Mouse (Mus musculus) 3134 (cell line): ENCODE results near the gene Nup210.

Experiments
- DNase-seq: peaks from one replicate; pipeline ENCODE4 v3.0.0-alpha.2; 2011; ENCODE audit warnings: low spot score; ENCODE audit not compliant: insufficient read length; ENCODE audit errors: extremely low read depth

Gene Nup210

GRCm38 (mm10) chr6:90987561-90988298 lies 128.9 kb downstream of the Nup210 start:
- DNase-seq: no peak

DNA sequence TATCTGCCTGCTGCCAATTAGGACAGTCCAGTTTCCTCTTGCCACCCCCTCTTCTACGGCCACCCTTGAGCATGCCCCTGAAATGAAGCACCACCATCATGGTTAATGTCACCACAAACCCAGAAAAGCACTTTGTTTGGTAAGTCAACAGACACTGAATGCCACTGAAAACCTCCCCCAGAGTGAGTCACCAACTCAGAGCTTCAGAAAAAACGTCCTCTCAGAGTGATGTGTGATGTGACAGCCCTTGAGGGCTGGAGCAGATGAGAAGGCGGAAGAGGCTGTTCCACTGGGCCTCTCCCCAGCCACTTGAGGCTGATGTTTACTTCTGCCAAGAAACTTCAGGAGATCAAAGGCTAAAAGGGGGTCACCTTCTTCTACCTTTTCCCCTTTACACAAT lies 132.5 kb downstream of the Nup210 start:
- DNase-seq: no peak

DNA sequence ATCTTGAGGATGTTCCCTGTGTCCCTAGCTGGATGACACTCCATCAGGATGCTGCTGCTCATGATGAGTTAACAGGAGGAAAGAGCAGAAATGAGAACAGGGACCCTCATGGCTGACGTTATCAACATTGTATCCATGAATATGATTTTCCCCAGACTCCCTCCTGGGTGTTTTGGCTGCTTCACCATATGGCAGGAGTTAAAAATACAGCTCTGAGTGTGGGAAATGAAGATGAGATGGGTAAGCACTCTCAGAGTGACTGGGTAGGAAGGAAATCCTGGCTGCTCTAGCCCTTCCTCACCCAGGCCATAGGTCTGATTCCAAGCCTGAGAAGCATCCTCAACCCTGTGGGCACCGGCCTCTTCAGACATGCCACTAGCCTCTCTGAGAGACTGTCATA lies 142.3 kb downstream of the Nup210 start:
- DNase-seq: no peak

DNA sequence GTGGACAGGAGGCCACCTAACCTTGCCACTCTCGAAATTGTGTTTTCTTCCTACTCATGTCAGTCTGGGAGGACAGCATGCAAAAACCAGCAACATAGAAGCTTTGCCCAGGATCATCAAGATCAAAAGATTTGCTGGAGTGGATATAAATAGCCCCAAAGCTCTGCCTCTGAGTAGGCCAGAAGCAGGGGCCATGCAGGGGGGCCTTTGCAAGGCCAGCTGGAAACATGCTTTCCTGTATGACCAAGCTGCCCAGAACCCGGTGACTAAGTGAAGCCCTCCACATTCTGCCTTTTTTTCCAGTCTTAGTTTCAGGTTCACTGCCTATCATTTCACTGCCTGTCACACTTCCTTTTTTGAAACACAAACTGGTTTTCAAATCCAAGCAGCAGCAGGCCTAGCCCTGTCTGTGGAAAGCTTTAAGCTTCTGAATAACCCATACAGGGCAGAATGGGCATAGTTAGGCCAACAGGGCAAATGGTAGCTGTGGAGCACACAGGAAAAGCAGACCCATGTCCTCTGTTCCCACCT lies 147.2 kb downstream of the Nup210 start:
- no peak for DNase-seq
